Mouse (Mus musculus) megakaryocyte, adult 5-6 weeks (primary cell): Measurements from ENCODE around the gene Jpt1. TPM values are rescaled to one million over a fixed set of nuclear protein-coding genes. Genes with fewer than 3 reads are reported as not detected.
A peak's percentile ranks its signal among the peaks of the same experiment; 100 is the strongest.
"Not testable (repeated sequence)": the region's sequence is repeated elsewhere in the genome, so short reads cannot be mapped to it uniquely, and the experiment has no call there.

Experiments
- ATAC-seq: 2 replicates; pipeline ENCODE4 v1.8.0; 2016; ENCODE audit warnings: mild to moderate bottlenecking, inconsistent platforms; ENCODE audit not compliant: poor library complexity, severe bottlenecking
- total RNA-seq, 2 experiments: library from RNA; stranded (forward) in 1 of 2; stranded (reverse) in 1 of 2; fragments of 153-499, 151-499 nt in 1 of 2; fragments of 221-1000, 200-1000 nt in 1 of 2; gene quantifications; 2 replicates each; pipeline versions ENCODE4 v1.2.3 to v1.2.4; 2015 to 2017

Jpt1 gene
- 211 and 220 TPM in 2 replicates for total RNA-seq (2015)
- 181 and 183 TPM in 2 replicates for total RNA-seq (2017)

DNA sequence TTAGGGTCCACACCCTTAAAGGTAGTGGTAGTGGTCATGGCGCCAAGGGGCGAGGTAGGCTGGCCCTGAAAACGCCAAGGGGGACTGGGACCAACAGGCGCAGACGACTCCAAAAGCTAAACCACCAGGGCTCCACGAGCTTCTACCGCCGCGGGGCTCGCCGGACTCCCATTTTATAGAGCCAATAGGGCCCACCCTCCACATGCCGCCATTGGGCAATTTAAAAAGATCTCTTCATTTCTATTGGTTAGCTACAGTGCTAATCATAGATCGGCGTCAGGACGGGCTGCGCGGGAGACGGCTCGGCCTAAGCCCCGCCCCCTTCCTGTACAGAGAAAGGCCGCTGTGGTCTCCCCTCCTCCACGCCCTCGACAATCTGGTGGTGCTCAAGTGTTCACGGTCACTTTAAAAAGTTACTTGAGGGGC, at the start of gene Jpt1:
Gene Jpt1 (minus strand): TSS at position 150 of the 426 bp plus-strand sequence.
- peak; percentile 83 for ATAC-seq

DNA sequence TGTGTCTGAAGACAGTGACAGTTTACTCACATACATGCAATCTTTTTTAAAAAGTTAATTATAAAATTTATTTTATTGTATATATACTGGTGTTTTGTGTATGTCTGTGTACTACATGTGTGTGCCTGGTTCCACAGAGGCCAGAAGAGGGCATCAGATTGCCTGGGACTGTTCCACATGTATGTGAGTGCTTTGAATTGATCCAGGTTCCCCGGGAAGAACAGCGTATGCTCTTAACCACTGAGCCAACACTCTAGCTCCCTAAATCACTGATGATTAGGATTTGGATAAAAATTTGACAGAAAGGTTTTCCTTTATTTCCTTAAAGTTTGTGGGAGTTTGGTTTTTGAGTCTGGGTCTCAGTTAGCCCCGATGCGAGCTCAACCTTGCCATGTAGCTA, 49.2 kb upstream of the Jpt1 start:
- ATAC-seq: no peak

DNA sequence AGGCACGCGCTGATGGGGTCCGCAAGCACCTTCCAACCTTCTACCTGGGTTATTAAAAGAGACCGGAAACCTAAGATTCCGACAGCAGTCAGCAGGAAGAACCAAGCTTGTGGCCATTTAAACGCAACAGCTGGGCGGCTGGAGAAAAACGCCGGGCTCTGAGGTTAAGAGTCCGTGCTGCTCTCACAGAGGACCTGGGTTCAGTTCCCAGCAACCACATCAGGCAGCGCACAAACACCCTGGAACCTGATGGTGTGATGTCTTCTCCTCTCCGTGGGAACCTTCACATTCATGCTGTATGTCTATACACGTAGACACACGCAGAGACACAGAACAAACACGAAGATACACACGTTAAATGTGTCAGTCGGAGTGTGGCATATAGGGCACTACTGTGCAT, 41.5 kb upstream of the Jpt1 start:
- no peak for ATAC-seq

DNA sequence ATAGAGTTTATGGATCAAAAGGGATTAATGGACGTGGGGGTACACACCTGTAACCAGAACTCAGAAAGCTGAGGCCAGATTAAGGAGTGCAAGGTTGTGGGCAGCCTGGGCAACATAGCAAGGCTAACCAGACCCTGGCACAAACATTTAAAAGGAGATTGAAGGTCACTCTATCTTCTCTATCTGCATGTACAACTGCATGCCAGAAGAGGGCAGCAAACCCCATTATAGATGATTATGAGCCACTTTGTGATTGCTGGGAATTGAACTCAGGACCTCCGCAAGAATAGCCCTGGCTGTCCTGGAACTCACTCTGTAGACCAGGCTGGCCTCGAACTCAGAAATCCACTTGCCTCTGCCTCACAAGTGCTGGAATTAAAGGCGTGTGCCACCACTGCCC, 38.6 kb upstream of the Jpt1 start:
- peak; percentile 47 for ATAC-seq

DNA sequence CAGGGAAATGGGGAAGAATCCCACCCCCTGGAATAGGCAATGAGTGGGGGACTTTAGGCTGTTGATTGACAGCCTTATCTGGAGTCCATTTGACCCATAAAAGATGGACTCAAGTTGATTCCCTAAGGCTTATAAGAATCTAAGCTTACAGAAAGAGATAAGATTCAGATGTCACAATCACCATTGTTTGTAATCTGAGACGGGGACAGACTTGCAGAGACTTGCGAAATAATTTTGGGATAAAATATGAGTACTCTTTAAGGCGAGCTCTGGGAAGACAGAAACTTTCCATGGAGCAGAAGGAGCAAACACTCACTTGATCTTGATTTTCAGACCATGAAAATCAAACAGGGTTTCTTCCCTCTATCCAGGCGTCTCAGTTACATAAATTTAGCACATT, 29.4 kb upstream of the Jpt1 start:
- ATAC-seq: no peak

DNA sequence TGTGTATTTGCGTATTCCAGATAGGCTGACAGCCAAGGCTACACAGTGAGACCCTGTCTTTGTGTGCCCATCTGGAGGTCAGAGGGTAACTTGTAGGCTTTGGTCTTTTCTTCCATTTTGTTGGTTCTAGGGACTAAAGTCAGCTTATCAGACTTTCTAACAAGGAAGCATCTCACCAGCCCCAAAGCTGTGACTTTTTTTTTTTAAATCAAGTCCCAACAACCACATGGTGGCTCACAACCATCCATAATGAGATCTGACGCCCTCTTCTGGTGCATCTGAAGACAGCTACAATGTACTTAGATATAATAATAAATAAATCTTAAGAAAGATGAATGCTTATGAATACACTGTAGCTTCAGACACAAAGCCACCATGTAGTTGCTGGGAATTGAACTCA, 23.9 kb upstream of the Jpt1 start:
- ATAC-seq: no peak

DNA sequence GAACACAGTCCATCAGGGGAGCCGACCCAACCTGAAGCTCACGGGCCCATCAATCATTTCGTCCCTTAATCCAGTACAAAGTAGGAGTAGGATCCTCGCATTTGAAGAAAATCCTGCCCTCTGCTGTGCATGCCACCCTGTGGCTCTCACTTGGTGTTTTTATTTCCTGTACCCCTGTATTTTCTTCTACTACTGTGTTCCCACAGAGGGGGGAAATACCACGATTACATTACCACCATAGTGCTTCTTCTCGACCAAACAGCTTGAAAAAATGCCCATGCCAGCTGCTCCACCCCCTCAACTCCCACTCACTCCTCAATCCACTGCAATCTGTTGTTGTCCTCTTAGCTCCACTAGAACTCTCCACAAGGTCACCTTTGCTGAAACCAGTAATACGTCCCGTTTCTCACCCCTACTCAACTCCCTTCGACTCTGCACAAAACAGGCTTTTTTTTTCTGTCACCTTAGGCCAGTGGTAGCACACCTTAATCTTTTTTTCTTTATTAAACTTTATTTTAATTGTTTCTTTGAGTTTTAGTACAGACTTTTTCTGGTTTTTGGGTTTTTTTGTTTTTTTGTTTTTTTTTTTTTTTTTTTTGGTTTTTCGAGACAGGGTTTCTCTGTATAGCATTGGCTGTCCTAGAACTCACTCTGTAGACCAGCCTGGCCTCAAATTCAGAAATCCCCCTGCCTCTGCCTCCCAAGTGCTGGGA, 22.8 kb upstream of the Jpt1 start:
- no peak for ATAC-seq

DNA sequence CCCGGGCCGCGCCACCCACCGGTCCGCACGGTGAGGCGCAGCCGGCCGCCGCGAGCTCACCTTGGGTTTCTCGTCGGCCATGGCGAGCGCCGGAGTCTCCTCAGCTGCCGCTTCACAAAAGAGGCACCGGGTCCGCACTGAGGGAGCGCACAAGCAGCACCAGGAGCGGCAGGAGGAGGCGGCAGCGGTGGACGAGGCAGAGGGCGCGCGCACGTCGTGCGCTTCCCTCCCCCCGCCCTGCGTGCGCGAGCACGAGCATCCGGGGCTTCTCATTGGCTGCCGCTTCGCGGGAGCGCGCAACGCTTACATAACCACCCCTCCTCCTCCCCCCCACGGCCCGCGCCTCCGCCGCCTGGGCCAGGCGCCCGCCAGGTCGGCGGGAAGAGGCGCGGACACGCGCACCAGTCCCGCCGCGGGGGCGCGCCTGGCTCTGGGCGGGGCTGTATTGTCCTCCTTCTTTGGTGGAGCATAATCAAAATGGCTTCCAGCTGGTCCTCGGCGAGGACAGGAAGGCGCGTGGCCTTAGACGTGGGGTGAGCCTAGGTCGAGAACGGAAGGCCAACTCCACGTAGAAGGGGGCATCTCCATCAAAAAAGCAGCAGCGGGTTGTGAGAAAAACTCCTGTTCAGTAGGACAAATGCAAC, 22.0 kb upstream of the Jpt1 start, which contains the start of gene Sumo2:
Gene Sumo2 (minus strand): TSS at position 239 of the 644 bp plus-strand sequence.
- peak; percentile 98 for ATAC-seq

DNA sequence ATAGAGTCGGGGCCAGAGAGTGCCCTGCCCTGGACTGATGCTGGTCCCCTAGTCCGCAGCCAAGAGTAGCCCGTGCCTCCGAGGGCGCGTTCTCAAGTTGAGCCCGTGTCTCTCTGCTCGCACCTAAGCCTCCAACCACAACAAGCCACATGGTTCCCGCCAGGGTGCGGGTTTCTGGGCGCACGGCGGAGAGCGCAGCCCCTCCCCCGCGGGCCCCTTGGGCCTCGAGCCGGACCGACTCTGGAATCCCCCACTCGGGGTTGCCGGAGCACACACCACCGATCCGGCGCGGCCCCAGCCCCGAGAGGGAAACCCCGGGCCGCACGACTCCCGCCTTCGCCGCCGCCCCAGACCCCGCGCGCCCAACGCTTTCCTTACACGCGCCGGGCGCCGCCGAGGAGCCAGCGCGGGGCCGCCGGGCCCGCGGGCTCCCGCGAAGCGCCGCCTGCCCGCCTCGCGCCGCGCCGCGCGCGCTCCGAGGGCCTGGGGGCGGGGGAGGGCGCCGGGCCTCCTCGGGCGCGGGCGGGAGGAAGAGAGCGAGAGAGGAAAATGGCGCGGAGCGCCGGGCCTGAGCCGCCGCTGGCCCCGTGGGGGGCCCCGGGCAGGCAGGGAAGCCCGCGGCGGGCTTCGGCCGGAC, 21.3 kb upstream of the Jpt1 start:
- ATAC-seq: peak; percentile 34

DNA sequence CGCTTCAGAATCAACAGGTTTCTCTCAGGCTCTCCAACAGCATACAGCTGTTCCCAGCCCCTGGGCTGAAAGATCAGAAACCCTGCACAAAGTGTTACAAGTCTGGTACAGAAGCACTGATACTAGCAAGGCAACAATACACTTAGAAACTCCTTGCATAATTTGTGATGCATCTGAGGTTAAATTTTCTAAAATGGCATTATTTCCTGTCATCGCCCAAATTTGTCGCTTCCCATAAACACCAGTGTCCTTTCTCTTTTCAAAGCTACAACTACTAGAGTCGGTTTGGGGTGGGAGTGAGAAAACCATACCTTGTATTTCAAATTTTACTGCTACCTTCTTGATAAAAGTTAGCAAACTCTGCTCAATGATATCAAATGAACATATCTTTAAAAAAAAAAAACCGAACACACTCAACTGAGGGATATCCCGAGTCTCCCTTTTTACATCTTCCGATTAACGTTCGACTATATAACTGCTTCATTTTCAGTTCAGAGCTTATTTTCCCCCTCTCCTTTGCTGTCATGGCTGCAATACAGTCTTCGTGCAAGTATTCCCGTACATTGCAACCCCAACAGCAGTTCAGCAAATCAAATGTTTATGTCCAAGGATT, 20.7 kb upstream of the Jpt1 start:
- no peak for ATAC-seq

DNA sequence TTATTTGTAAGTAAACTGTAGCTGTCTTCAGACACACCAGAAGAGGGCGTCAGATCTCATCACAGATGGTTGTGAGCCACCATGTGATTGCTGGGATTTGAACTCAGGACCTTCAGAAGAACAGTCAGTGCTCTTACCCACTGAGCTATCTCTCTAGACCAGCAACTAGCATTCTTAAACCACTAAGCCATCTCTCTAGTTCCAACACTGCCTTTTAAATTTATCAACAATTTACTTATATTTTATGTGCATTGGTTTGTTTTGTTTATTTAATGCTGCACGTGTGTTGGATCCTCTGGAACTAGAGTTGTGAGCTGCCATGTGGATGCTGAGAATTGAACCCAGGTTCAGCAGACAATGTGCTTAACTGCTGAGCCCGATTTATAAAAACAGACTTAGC, 12.3 kb upstream of the Jpt1 start:
- ATAC-seq: not testable (repeated sequence)

DNA sequence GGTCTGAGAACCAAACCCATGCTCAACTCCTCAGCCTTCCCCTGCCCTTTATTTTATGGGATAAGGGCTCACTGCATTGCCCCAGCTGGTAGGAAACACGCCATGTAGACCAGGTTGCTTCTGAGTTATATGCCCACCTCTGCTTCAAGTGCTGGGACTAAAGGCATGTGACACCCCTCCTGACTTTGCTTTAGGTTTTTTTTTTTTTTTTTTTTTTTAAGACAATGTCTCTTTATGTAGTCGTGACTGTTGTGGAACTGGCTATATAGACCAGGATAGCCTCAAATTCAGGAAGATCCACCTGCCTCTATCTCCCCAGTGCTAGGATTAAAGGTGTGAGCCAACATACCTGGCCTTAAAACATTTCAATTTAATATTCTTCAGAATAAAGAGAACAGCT, 8.5 kb upstream of the Jpt1 start:
- no peak for ATAC-seq

DNA sequence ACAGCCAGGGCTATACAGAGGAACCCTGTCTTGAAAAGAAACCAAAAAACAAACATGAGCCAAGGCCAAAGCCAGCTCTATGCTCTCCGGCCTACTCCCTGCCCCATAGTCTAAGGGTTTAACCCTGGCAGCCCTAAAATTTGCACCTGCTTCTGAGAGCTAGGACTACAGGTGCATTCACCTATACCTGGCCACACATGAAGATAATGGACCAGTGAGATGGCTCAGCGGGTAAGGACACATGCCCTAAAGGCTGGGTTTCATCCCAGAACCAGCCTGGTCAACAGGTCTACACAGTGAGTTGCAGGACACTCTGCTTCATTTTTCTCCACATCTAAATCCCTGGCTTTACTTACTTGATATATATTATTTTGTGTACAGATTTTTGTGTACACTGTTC, 8.1 kb upstream of the Jpt1 start:
- no peak for ATAC-seq

DNA sequence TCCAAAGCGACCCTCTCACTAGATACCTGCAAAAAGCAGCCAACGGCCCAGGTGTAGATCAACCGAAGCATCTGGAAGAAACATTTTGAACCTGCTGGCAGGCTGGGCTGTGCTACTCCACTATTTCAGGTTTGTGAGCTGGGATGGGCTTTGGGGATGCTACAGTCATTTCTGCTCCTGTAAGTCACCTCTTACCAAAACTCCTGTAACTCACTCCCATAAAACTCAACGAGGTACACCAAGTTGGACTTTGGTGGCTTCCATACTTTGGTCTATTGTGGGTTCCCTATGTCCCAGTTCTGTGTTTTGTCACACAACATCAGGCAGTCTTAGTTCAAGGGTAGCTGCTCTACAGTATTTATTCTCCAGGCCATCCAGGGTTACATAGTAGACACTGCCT, 6.9 kb upstream of the Jpt1 start:
- ATAC-seq: no peak

DNA sequence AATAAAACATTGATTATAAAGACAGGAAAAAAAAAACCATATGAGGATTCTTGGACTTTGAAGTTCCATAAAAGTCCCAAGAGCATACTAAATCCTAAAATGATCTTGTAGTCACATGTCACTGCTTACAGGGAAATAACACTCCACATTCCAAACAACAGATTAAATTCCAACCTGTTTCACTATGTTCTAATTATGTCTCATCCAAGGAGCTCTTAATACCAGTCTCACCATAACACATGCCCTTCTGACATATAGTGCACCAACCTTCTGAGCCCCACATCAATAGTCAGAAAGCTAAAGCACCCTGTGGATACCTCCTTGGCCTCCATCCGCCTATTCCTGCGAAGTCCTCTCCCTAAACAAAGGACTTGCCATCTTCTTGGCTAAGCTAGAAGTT, 6.0 kb upstream of the Jpt1 start:
- ATAC-seq: no peak

DNA sequence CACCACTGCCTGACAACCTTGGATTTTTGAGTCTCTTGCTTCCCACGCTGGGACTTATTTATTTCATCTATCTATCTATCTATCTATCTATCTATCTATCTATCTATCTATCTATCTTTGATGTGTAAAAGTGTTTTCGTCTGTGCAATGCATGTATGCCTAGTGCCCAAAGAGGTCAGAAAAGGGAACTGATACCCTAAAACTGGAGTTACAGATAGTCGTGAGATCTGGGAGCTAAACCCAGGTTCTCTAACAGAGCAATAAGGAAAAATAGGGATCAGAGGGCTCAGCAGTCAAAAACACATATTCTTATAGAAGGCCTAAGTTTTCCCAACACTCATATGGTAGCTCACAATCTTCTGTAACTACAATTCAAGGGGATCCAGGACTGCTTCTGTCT, 5.4 kb upstream of the Jpt1 start:
- ATAC-seq: no peak

DNA sequence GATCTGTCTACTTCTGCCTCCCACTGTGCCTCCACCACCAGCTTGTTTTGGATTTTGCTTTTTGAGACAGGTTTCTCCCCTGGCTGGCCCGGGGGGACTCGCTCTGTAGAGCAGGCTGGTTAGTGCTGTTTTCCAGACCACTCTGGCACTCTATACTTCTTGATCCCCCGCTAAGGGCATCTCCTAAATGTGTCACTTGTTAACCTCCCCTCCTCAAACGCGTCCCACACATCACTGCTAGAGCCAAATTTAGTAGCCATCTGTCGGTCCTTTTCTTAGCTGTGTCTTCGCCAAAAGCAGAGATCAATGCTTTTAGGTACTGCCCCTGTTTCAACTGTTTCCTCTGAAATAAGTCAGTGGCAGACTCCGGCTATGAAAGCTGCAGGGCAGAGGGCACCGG, 4.5 kb upstream of the Jpt1 start:
- ATAC-seq: no peak

DNA sequence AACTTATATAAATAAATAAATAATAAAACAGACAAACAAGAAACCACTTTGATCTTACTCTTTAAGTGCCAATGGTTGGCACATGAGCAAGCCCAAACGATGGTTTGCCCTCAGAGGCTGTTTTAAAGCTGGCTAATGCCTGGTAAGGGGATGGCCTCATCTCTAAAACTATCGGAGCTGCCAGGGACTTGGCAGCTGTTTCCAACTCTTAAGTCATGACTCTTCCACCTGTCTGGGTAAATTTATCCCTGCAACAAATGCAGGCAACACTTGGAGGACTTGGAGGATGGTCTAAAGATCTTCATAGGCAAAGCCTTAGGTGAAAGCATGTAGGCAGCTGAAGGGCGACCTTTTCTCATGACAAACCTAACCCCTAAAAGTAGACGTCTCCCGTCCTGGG, 2.8 kb upstream of the Jpt1 start:
- ATAC-seq: no peak

DNA sequence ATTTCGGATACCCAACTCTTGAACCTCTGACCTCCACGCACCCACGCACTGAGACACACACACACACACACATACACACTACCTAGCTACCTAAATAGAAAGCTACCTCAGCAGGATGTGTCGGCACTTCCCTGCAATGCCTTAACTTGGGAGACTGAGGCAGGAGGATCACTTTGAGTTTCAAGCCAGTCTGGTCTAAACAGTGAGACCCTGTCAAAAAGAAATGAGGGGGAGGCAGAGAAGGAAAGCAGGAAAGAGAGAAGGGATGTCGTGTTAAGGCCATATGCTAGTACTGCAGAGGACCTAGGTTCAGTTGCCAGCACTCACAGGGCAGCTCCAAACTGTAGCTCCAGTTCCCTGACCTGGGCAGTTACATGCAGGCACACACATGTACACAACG, 834 bp upstream of the Jpt1 start:
- no peak for ATAC-seq

DNA sequence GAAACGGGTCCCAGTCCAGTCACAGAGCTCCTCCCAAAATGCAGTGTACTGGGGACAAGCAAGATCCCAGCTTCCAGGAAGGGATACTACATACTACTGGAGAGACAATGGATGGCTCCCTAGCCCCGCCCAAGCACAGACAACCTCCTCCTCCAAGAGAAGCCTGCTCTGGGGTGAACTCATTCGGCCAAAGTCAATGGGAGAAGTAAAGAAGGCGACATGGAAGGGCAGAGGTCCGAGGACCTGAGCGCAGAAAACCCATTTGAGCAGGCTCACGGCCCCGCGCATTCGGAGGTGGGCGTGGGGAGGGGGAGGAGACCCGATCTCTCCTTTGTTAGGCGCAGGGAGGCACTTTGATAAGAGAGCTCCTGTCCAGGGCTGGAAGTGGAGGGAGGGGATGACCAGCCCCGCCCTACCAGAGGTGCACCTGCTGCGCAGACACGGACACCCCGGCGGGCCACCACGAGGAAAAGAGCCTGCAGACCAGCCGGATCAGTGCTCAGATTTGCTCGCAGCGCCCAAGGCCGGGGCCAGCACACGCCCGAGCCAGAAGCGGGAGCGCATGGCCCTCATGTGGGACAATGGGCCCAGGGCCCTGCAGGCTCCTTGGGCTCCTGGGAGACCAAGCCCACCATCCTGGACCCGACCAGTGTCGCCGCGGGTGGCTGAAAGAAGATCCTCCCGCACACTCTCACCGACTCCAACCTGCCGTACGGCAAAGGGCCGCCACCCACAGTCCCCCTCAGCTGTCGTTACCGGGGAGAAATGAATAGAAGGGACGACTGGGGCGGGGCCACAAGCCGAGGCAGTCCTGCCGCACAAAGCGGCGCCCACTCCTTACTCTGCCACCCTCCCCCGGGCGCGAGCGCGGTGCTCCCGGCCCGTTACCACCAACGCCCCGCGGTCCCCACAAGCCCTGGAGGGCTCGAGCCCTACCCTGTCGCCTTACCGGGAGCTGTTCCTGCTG, 633 bp downstream of the Jpt1 start:
- ATAC-seq: peak; percentile 13
